Mouse (Mus musculus): ENCODE measurements around the gene Keap1. TPM values are rescaled to one million over a fixed set of nuclear protein-coding genes. Genes with fewer than 3 reads are reported as not detected.
"Not testable (repeated sequence)": the region's sequence is repeated elsewhere in the genome, so short reads cannot be mapped to it uniquely, and the experiment has no call there.

Gene Keap1
- total and polyA plus RNA-seq, 2 experiments from 2014 or later: 45.7 to 79.0 TPM

DNA sequence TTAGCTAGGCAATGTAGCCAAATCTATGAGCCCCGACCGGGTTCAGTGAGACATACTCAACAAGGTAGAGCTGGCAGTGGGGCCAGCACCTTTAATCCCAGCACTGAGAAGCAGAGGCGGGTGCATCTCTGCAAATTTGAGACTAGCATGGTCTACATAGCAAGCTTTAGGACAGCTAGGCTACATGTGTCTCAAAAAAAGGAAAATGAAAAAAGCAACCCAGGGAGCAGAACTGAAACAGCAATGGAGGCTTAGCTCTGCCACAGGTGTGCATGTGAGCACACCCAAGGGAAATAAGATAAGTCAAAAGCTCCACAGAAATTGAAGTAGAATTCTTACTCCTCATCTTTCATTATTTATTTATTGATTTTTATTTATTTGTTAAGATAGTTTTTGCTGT lies 40.2 kb downstream of the Keap1 start:
- no peak overlapping the region for H3K9ac ChIP-seq (replicated peaks; ENCODE audit: low read depth, low read length)
- no peak for DNase-seq (ENCODE audit: low spot score)
- 88% methylated on average over 3 of the region's 3 CpGs for WGBS
- H3K9me3 ChIP-seq (replicated peaks; ENCODE audit: control insufficient read depth, low read length): no peaks in the 10 kb centered on the region
- no peak overlapping the region for H3K4me3 ChIP-seq (ENCODE audit: low read depth, low read length)
- no peak for TF ChIP-seq CTCF (IDR thresholded peaks at IDR 0.05; ENCODE audit: low read depth)
- no peak for TF ChIP-seq EP300 (IDR thresholded peaks at IDR 0.05; ENCODE audit: low read depth)
- peaks cover 49% of the 10 kb centered on the region for H3K36me3 ChIP-seq (replicated peaks; ENCODE audit: control insufficient read depth, insufficient read depth, low read length)
- H3K27me3 ChIP-seq (ENCODE audit: control insufficient read depth, insufficient read depth, low read length): no peaks in the 10 kb centered on the region
- no peak overlapping the region for H3K4me2 ChIP-seq (ENCODE audit: low read depth, low read length)
- no peak for ATAC-seq (ENCODE audit: insufficient read depth, low read depth)
- no peak overlapping the region for H3K27ac ChIP-seq (ENCODE audit: low read depth)
- H3K4me1 ChIP-seq (ENCODE audit: control insufficient read depth, insufficient read depth): no peaks in the 10 kb centered on the region

GRCm38 (mm10) chr9:21197981-21198380 lies 41.2 kb downstream of the Keap1 start:
- DNase-seq (ENCODE audit: low spot score): no peak
- no peaks in the 10 kb centered on the region for H3K4me1 ChIP-seq (ENCODE audit: control insufficient read depth, insufficient read depth)
- H3K4me3 ChIP-seq (ENCODE audit: low read depth, low read length): no peak overlapping the region
- H3K27me3 ChIP-seq (ENCODE audit: control insufficient read depth, insufficient read depth, low read length): no peaks in the 10 kb centered on the region
- H3K9me3 ChIP-seq (replicated peaks; ENCODE audit: control insufficient read depth, low read length): no peaks in the 10 kb centered on the region
- no peak overlapping the region for H3K27ac ChIP-seq (ENCODE audit: low read depth)
- H3K4me2 ChIP-seq (ENCODE audit: low read depth, low read length): no peak overlapping the region
- WGBS: 50% methylated on average over 4 of the region's 4 CpGs
- no peak for TF ChIP-seq EP300 (IDR thresholded peaks at IDR 0.05; ENCODE audit: low read depth)
- no peak for TF ChIP-seq CTCF (IDR thresholded peaks at IDR 0.05; ENCODE audit: low read depth)
- no peak overlapping the region for H3K9ac ChIP-seq (replicated peaks; ENCODE audit: low read depth, low read length)
- peaks cover 50% of the 10 kb centered on the region for H3K36me3 ChIP-seq (replicated peaks; ENCODE audit: control insufficient read depth, insufficient read depth, low read length)
- ATAC-seq (ENCODE audit: insufficient read depth, low read depth): no peak

DNA sequence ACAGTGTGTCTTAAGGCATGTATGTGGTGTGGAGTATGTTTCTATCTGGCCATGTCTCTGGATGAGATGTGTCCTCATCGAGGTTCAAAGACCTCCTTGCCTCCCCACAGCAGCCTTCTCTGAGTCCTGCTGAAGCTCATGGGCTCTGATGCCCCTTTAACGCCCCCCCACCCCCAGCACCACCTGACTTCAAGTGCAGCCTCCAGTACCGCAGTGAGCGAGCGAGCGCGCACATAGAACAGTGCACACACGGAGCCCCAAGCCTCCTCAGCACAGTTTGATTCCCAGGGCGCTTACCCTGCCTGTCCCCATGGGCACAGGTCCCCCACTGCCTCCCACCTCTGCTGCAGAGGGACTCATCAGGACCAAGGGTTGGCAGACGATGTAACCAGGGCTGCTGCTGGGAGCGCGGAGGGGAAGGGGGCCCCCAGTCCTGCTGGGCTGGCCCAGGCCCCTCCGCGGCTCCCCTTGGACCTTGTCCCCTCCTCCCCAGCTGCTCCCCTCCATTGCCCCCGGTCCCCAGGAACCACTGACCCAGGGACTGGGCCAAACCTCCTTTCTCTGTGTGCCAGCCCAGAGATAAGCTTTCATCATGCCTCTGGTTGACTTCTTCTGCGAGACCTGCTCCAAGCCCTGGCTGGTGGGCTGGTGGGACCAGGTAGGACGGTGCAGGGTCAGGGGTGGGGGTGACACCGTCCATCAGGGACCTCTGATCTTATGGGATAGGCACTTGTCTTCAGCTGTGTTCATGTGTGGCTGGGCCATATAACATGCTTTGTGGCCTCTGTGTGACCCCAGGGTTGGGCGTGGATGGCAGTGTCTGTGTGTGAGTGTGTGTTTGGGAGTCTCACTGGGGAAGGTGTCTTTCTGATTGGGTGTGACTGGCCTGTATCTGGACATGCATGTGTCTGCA lies 42.4 kb downstream of the Keap1 start:
- ATAC-seq (ENCODE audit: insufficient read depth, low read depth) (peak; percentile 42; the same call in 1 of the 2 replicates), DNase-seq (ENCODE audit: low spot score) (no peak)
- Histone ChIP-seq H3K9ac (replicated peaks; ENCODE audit: low read depth, low read length) (no peak overlapping the region), H3K4me3 (ENCODE audit: low read depth, low read length) (no peak overlapping the region), H3K4me1 (ENCODE audit: control insufficient read depth, insufficient read depth) (no peaks in the 10 kb centered on the region), H3K27ac (ENCODE audit: low read depth) (no peak overlapping the region), H3K4me2 (ENCODE audit: low read depth, low read length) (peak overlapping the region; percentile 14; the same call in 1 of the 2 replicates), H3K27me3 (ENCODE audit: control insufficient read depth, insufficient read depth, low read length) (no peaks in the 10 kb centered on the region), H3K36me3 (replicated peaks; ENCODE audit: control insufficient read depth, insufficient read depth, low read length) (peaks cover 62% of the 10 kb centered on the region), H3K9me3 (replicated peaks; ENCODE audit: control insufficient read depth, low read length) (no peaks in the 10 kb centered on the region)
- WGBS: 58% methylated on average over 19 of the region's 19 CpGs
- TF ChIP-seq CTCF (IDR thresholded peaks at IDR 0.05; ENCODE audit: low read depth): no peak
- TF ChIP-seq EP300 (IDR thresholded peaks at IDR 0.05; ENCODE audit: low read depth): no peak

DNA sequence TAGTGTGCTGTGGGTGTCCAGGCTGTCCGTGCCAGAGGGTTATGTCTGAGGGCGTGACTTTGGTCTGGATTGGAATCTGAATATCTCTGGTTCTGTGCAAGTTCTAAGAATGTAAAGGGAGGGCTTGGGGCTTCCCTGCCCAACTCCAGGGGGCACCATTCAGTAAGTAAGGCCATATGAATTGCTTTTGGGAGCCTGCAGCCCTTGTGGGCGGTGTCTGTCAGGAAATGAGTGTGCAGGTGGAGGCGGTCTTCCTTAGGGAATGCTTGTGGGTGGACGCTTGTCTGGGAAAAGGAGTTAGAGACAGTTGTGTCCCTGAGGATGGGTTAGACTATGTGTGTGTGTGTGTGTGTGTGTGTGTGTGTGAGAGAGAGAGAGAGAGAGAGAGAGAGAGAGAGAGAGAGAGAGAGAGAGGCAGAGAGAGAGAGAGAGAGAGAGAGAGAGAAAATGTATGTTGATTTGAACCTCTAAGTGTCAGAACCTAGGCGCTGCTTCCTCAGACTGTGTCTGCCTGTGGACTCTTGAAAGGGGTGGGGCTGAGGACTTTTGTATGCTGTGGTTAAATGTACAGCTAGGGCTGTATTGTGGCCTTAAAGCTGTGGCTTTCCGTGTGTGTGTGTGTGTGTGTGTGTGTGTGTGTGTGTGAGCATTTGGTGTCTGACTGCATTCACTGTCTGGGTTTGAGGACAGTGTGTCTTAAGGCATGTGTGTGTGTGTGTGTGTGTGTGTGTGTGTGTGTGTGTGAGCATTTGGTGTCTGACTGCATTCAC lies 43.2 kb downstream of the Keap1 start:
- peaks cover 59% of the 10 kb centered on the region for H3K36me3 ChIP-seq (replicated peaks; ENCODE audit: control insufficient read depth, insufficient read depth, low read length)
- not testable (repeated sequence) for H3K27ac ChIP-seq (ENCODE audit: low read depth); H3K9me3 ChIP-seq (replicated peaks; ENCODE audit: control insufficient read depth, low read length); H3K27me3 ChIP-seq (ENCODE audit: control insufficient read depth, insufficient read depth, low read length); DNase-seq (ENCODE audit: low spot score); H3K4me2 ChIP-seq (ENCODE audit: low read depth, low read length); H3K9ac ChIP-seq (replicated peaks; ENCODE audit: low read depth, low read length); H3K4me3 ChIP-seq (ENCODE audit: low read depth, low read length); ATAC-seq (ENCODE audit: insufficient read depth, low read depth); H3K4me1 ChIP-seq (ENCODE audit: control insufficient read depth, insufficient read depth)
- WGBS: 61% methylated on average over 7 of the region's 7 CpGs

- Histone ChIP-seq H3K4me2 (ENCODE audit: low read depth, low read length) (no peak overlapping the region), H3K27me3 (ENCODE audit: control insufficient read depth, insufficient read depth, low read length) (no peaks in the 10 kb centered on the region), H3K9ac (replicated peaks; ENCODE audit: low read depth, low read length) (no peak overlapping the region), H3K9me3 (replicated peaks; ENCODE audit: control insufficient read depth, low read length) (no peaks in the 10 kb centered on the region), H3K27ac (ENCODE audit: low read depth) (no peak overlapping the region), H3K36me3 (replicated peaks; ENCODE audit: control insufficient read depth, insufficient read depth, low read length) (peaks cover 52% of the 10 kb centered on the region), H3K4me3 (ENCODE audit: low read depth, low read length) (no peak overlapping the region), H3K4me1 (ENCODE audit: control insufficient read depth, insufficient read depth) (no peaks in the 10 kb centered on the region)
- WGBS: 88% methylated on average over 4 of the region's 4 CpGs
- TF ChIP-seq CTCF (IDR thresholded peaks at IDR 0.05; ENCODE audit: low read depth) (no peak), EP300 (IDR thresholded peaks at IDR 0.05; ENCODE audit: low read depth) (no peak)
- ATAC-seq (ENCODE audit: insufficient read depth, low read depth) (no peak), DNase-seq (ENCODE audit: low spot score) (no peak)
Observed at GRCm38 (mm10) chr9:21194787-21195493, 44.2 kb downstream of the Keap1 start.
